Mouse (Mus musculus): ENCODE measurements at regions not wholly inside any gene's neighbourhood (a gene's known extent, or its start where the extent isn't known, plus 50 kb on each side); places are given as distances from the start of the nearest gene placed in this dataset.

- H3K9ac ChIP-seq (ENCODE audit: low read length), result no peak overlapping the region
- no peaks in the 10 kb centered on the region for H3K9me3 ChIP-seq (ENCODE audit: control insufficient read depth, low read length)
- H3K4me3 ChIP-seq (ENCODE audit: low read depth, low read length), result no peak overlapping the region
- ATAC-seq (replicated peaks; ENCODE audit: low FRiP score) (no peak), DNase-seq (ENCODE audit: low spot score) (no peak)
- no peak overlapping the region for H3K27ac ChIP-seq (ENCODE audit: low read depth, low read length)
- WGBS, result 87% methylated on average over 4 of the region's 4 CpGs
- H3K27me3 ChIP-seq (ENCODE audit: control insufficient read depth, insufficient read depth, low read length), result no peaks in the 10 kb centered on the region
- H3K4me1 ChIP-seq (replicated peaks; ENCODE audit: control insufficient read depth, insufficient read depth, low read length), result no peaks in the 10 kb centered on the region
- no peak overlapping the region for H3K4me2 ChIP-seq (ENCODE audit: low read depth, low read length, severe bottlenecking)
- H3K36me3 ChIP-seq (ENCODE audit: control insufficient read depth, insufficient read depth, low read length), result no peaks in the 10 kb centered on the region
Measured at GRCm38 (mm10) chr17:60130589-60130988, 1117.4 kb upstream of the Nudt12 start.

- H3K4me3 ChIP-seq (ENCODE audit: low read depth, low read length), result no peak overlapping the region
- DNase-seq (ENCODE audit: low spot score), result no peak
- no peaks in the 10 kb centered on the region for H3K9me3 ChIP-seq (ENCODE audit: control insufficient read depth, low read length)
Measured at GRCm38 (mm10) chr17:60098763-60099162, 1085.6 kb upstream of the Nudt12 start.

More at GRCm38 (mm10) chr17:60098763-60099162, 1085.6 kb upstream of the Nudt12 start:
- no peak for ATAC-seq (replicated peaks; ENCODE audit: low FRiP score)
- Histone ChIP-seq H3K27ac (ENCODE audit: low read depth, low read length) (no peak overlapping the region), H3K4me1 (replicated peaks; ENCODE audit: control insufficient read depth, insufficient read depth, low read length) (no peaks in the 10 kb centered on the region), H3K9ac (ENCODE audit: low read length) (no peak overlapping the region), H3K36me3 (ENCODE audit: control insufficient read depth, insufficient read depth, low read length) (no peaks in the 10 kb centered on the region), H3K4me2 (ENCODE audit: low read depth, low read length, severe bottlenecking) (no peak overlapping the region), H3K27me3 (ENCODE audit: control insufficient read depth, insufficient read depth, low read length) (no peaks in the 10 kb centered on the region)

Data from forebrain, embryonic 11.5 days (tissue).